In the genomic region with DNA sequence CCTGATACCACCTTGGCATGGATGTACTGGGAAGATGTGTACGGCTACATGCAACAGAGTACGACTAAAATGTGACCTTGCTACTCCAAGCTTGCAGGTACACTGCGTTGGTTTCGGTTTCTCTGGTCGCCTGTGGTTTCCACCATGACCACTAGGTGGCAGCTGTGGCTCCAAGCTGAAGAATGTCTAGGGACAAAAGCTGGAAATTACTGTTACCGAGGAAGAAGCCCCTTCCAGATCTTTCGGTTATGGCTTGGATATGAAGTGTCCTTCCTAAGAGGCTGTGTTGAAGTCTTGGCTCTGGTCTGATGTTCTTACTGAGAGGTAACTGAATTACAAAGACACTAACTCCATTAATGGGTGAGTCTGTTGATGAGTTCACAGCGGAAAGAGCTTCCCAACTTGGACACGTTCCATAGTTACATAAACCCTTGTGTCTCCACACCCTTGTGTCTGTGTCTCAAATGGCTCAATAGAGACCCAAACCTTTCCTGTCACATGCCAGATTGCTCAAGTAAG, we compare ENCODE assay signal across 8 mouse cellular contexts. TPM values are rescaled to one million over a fixed set of nuclear protein-coding genes. Genes with fewer than 3 reads are reported as not detected.
DNase-seq lines count a peak whose midpoint lies in the region; ATAC-seq lines count a peak whose summit lies in the region.
"Not testable (repeated sequence)": the region's sequence is repeated elsewhere in the genome, so short reads cannot be mapped to it uniquely, and the experiment has no call there.

No protein-coding gene starts in this region.

- not testable (repeated sequence) for H3K4me1 ChIP-seq in hindbrain, embryonic 11.5 days (replicated peaks; ENCODE audit: control insufficient read depth, insufficient read depth, low read length)

- not testable (repeated sequence) for H3K36me3 ChIP-seq in hindbrain, embryonic 11.5 days (ENCODE audit: control insufficient read depth, insufficient read depth, low read length)

- H3K9me3 ChIP-seq in hindbrain, embryonic 11.5 days (ENCODE audit: control insufficient read depth, low read length) = not testable (repeated sequence)

- H3K27ac ChIP-seq in hindbrain, embryonic 11.5 days (ENCODE audit: low read depth, low read length) = not testable (repeated sequence)

- WGBS in hindbrain, embryonic 11.5 days = 36% methylated on average over 7 of the region's 9 CpGs

- not testable (repeated sequence) for H3K4me2 ChIP-seq in hindbrain, embryonic 11.5 days (replicated peaks; ENCODE audit: low read depth, low read length)

- H3K4me3 ChIP-seq in hindbrain, embryonic 11.5 days (ENCODE audit: low read depth, low read length) = not testable (repeated sequence)

- DNase-seq in Muller cell, postnatal 12 days (ENCODE audit: inconsistent ontology term) = peak; percentile 66
- peak; percentile 23 to 60 for DNase-seq in cerebellum, postnatal 10 days
- DNase-seq in hindbrain, embryonic 11.5 days (ENCODE audit: low spot score) = not testable (repeated sequence)
- DNase-seq in layer of hippocampus, adult 18-20 months (ENCODE audit: low spot score in 2 of 2) = peak; percentile 21 to 75
- peak; percentile 62 to 74 for DNase-seq in lung, adult 18-20 months
- peak; percentile 37 to 38 for DNase-seq in natural killer cell, adult 2 months (ENCODE audit: low spot score in 2 of 2)
- peak; percentile 26 to 35 for DNase-seq in thymus, postnatal 36 days

- H3K9ac ChIP-seq in hindbrain, embryonic 11.5 days (ENCODE audit: low read depth, low read length) = not testable (repeated sequence)

- not testable (repeated sequence) for H3K27me3 ChIP-seq in hindbrain, embryonic 11.5 days (ENCODE audit: control insufficient read depth, insufficient read depth, low read length)

- peak; percentile 98 for ATAC-seq in frontal cortex, adult (ENCODE audit: low TSS enrichment)
- ATAC-seq in hindbrain, embryonic 11.5 days (ENCODE audit: low FRiP score) = peak; percentile 53

RNA-seq across cellular contexts. Expression of gene Cep78, which starts 44.5 kb away (rescaled TPM):
- 52.3 and 52.6 TPM in 2 replicates for polyA plus RNA-seq in hindbrain, embryonic 11.5 days (2014; fragmentation: Nextera tagmentation; extraction: Ambion mirVana)
- 10 to 100 TPM in 1 of 2 experiments, 1 to 10 TPM in 1; 9.3 to 10.1 TPM for total RNA-seq in layer of hippocampus, adult 18-20 months (2021)
